Mouse (Mus musculus) brain, adult 2 months (tissue): Measurements from ENCODE around the gene Adgrg1.
A peak's percentile ranks its signal among the peaks of the same experiment; 100 is the strongest.

Source experiments
- DNase-seq: peaks from one replicate; pipeline ENCODE4 v3.0.0; 2011; ENCODE audit warnings: low read depth, low spot score

Gene Adgrg1

GRCm38 (mm10) chr8:94974467-94975165, at the start of gene Adgrg1:
Gene Adgrg1, plus strand, starts transcription at chr8:94974751.
- no peak for DNase-seq

GRCm38 (mm10) chr8:94928227-94928626, 46.3 kb upstream of the Adgrg1 start:
- DNase-seq: no peak

GRCm38 (mm10) chr8:94933918-94934317, 40.6 kb upstream of the Adgrg1 start:
- DNase-seq: no peak

- no peak for DNase-seq
These were observed 39.4 kb upstream of the Adgrg1 start for GRCm38 (mm10) chr8:94935172-94935571.

GRCm38 (mm10) chr8:94942566-94942965, 32.0 kb upstream of the Adgrg1 start:
- peak; percentile 43 for DNase-seq

- DNase-seq: peak; percentile 82
These were observed 29.4 kb upstream of the Adgrg1 start for GRCm38 (mm10) chr8:94945185-94945584.

GRCm38 (mm10) chr8:94948421-94948820, 26.1 kb upstream of the Adgrg1 start:
- no peak for DNase-seq

GRCm38 (mm10) chr8:94949010-94949409, 25.5 kb upstream of the Adgrg1 start:
- DNase-seq: no peak

GRCm38 (mm10) chr8:94950046-94950445, 24.5 kb upstream of the Adgrg1 start:
- peak; percentile 90 for DNase-seq

GRCm38 (mm10) chr8:94950458-94950857, 24.1 kb upstream of the Adgrg1 start:
- DNase-seq: no peak

GRCm38 (mm10) chr8:94952086-94952485, 22.5 kb upstream of the Adgrg1 start:
- DNase-seq: peak; percentile 21

- no peak for DNase-seq
These were observed 20.8 kb upstream of the Adgrg1 start for GRCm38 (mm10) chr8:94953624-94954367.

GRCm38 (mm10) chr8:94954368-94954737, 20.2 kb upstream of the Adgrg1 start:
- no peak for DNase-seq

- peak; percentile 54 for DNase-seq
These were observed 19.4 kb upstream of the Adgrg1 start for GRCm38 (mm10) chr8:94954921-94955758.

GRCm38 (mm10) chr8:94956078-94956574, 18.4 kb upstream of the Adgrg1 start:
- DNase-seq: no peak

- DNase-seq: no peak
These were observed 12.3 kb upstream of the Adgrg1 start for GRCm38 (mm10) chr8:94962201-94962600.

- DNase-seq: no peak
These were observed 9.7 kb upstream of the Adgrg1 start for GRCm38 (mm10) chr8:94964828-94965227.

- peak; percentile 58 for DNase-seq
These were observed 8.0 kb upstream of the Adgrg1 start for GRCm38 (mm10) chr8:94966578-94966977.

GRCm38 (mm10) chr8:94967071-94967470, 7.5 kb upstream of the Adgrg1 start:
- DNase-seq: no peak

GRCm38 (mm10) chr8:94967554-94967953, 7.0 kb upstream of the Adgrg1 start:
- peak; percentile 40 for DNase-seq

- no peak for DNase-seq
These were observed 1.3 kb upstream of the Adgrg1 start for GRCm38 (mm10) chr8:94973270-94973669.

- DNase-seq: no peak
These were observed 765 bp upstream of the Adgrg1 start for GRCm38 (mm10) chr8:94973786-94974185.
